Mouse (Mus musculus) spleen, adult 2 months (tissue): Measurements from ENCODE around the gene Cbx8.

ENCODE experiments used
- CTCF ChIP-seq: fragments of 200-500 bp; IDR thresholded peaks from 2 replicates; pipeline ENCODE4 v1.5.1; 2011; ENCODE audit warnings: mild to moderate bottlenecking, inconsistent platforms; ENCODE audit not compliant: insufficient read depth, insufficient read length, insufficient replicate concordance; ENCODE audit errors: extremely low read depth
- POLR2A ChIP-seq: fragments of 200-500 bp; IDR thresholded peaks from 2 replicates; pipeline ENCODE4 v1.6.1; 2011; ENCODE audit warnings: low read depth, low read length, inconsistent platforms

GRCm38 (mm10) chr11:119001493-119002128 lies 39.2 kb downstream of the Cbx8 start:
- no peak for TF ChIP-seq CTCF
- no peak for TF ChIP-seq POLR2A
